Mouse (Mus musculus): Measurements from ENCODE around the gene Gm5416. TPM values are rescaled to one million over a fixed set of nuclear protein-coding genes. Genes with fewer than 3 reads are reported as not detected.
"Not testable (repeated sequence)": the region's sequence is repeated elsewhere in the genome, so short reads cannot be mapped to it uniquely, and the experiment has no call there.

Gm5416 gene
- not detected in 2 replicates for polyA plus RNA-seq (2011; ENCODE audit: insufficient read depth, insufficient read length, low read depth, missing spikeins)

- Histone ChIP-seq H3K4me1 (ENCODE audit: control insufficient read depth, insufficient read depth, low read length) (no peaks in the 10 kb centered on the region), H3K27ac (ENCODE audit: insufficient read depth, low read length) (no peak within 1 kb of the TSS), H3K9ac (ENCODE audit: low read depth, poor library complexity, severe bottlenecking) (no peak within 1 kb of the TSS), H3K27me3 (ENCODE audit: control insufficient read depth, insufficient read depth, low read length, poor library complexity, severe bottlenecking) (no peaks in the 10 kb centered on the region), H3K36me3 (ENCODE audit: control insufficient read depth, insufficient read depth, low read length, poor library complexity, severe bottlenecking) (no peaks in the 10 kb centered on the region), H3K9me3 (replicated peaks; ENCODE audit: control insufficient read depth, insufficient read depth, low read length, poor library complexity, severe bottlenecking) (no peaks in the 10 kb centered on the region), H3K4me3 (ENCODE audit: low read depth, low read length) (no peak within 1 kb of the TSS)
- TF ChIP-seq CTCF (IDR thresholded peaks at IDR 0.05; ENCODE audit: low read depth, low read length), result no peak
- no peak for TF ChIP-seq EP300 (IDR thresholded peaks at IDR 0.05; ENCODE audit: insufficient read depth, low read depth, low read length)
- TF ChIP-seq POLR2A (IDR thresholded peaks at IDR 0.05; ENCODE audit: insufficient read depth, low read length), result no peak
Observed at GRCm38 (mm10) chr16:36209967-36210453, at the start of gene Gm5416. Gene Gm5416, plus strand, starts transcription at chr16:36210403.

- H3K4me1 ChIP-seq (ENCODE audit: control insufficient read depth, insufficient read depth, low read length); H3K27me3 ChIP-seq (ENCODE audit: control insufficient read depth, insufficient read depth, low read length, poor library complexity, severe bottlenecking); H3K9ac ChIP-seq (ENCODE audit: low read depth, poor library complexity, severe bottlenecking); H3K9me3 ChIP-seq (replicated peaks; ENCODE audit: control insufficient read depth, insufficient read depth, low read length, poor library complexity, severe bottlenecking); H3K4me3 ChIP-seq (ENCODE audit: low read depth, low read length); H3K27ac ChIP-seq (ENCODE audit: insufficient read depth, low read length); H3K36me3 ChIP-seq (ENCODE audit: control insufficient read depth, insufficient read depth, low read length, poor library complexity, severe bottlenecking): not testable (repeated sequence)
Observed at GRCm38 (mm10) chr16:36167841-36168240, 42.4 kb upstream of the Gm5416 start.

- Histone ChIP-seq H3K9ac (ENCODE audit: low read depth, poor library complexity, severe bottlenecking) (no peak overlapping the region), H3K4me1 (ENCODE audit: control insufficient read depth, insufficient read depth, low read length) (no peaks in the 10 kb centered on the region), H3K27me3 (ENCODE audit: control insufficient read depth, insufficient read depth, low read length, poor library complexity, severe bottlenecking) (no peaks in the 10 kb centered on the region), H3K36me3 (ENCODE audit: control insufficient read depth, insufficient read depth, low read length, poor library complexity, severe bottlenecking) (no peaks in the 10 kb centered on the region), H3K4me3 (ENCODE audit: low read depth, low read length) (no peak overlapping the region), H3K27ac (ENCODE audit: insufficient read depth, low read length) (no peak overlapping the region), H3K9me3 (replicated peaks; ENCODE audit: control insufficient read depth, insufficient read depth, low read length, poor library complexity, severe bottlenecking) (no peaks in the 10 kb centered on the region; the same call in 1 of the 2 replicates)
- TF ChIP-seq CTCF (IDR thresholded peaks at IDR 0.05; ENCODE audit: low read depth, low read length) (no peak), POLR2A (IDR thresholded peaks at IDR 0.05; ENCODE audit: insufficient read depth, low read length) (no peak), EP300 (IDR thresholded peaks at IDR 0.05; ENCODE audit: insufficient read depth, low read depth, low read length) (no peak)
Observed at GRCm38 (mm10) chr16:36176108-36176507, 34.1 kb upstream of the Gm5416 start.

GRCm38 (mm10) chr16:36179910-36180309 is 30.3 kb upstream of the Gm5416 start:
- Histone ChIP-seq H3K27ac (ENCODE audit: insufficient read depth, low read length) (no peak overlapping the region), H3K9me3 (replicated peaks; ENCODE audit: control insufficient read depth, insufficient read depth, low read length, poor library complexity, severe bottlenecking) (no peaks in the 10 kb centered on the region; the same call in 1 of the 2 replicates), H3K4me3 (ENCODE audit: low read depth, low read length) (no peak overlapping the region), H3K27me3 (ENCODE audit: control insufficient read depth, insufficient read depth, low read length, poor library complexity, severe bottlenecking) (no peaks in the 10 kb centered on the region), H3K9ac (ENCODE audit: low read depth, poor library complexity, severe bottlenecking) (no peak overlapping the region), H3K4me1 (ENCODE audit: control insufficient read depth, insufficient read depth, low read length) (no peaks in the 10 kb centered on the region), H3K36me3 (ENCODE audit: control insufficient read depth, insufficient read depth, low read length, poor library complexity, severe bottlenecking) (no peaks in the 10 kb centered on the region)
- TF ChIP-seq EP300 (IDR thresholded peaks at IDR 0.05; ENCODE audit: insufficient read depth, low read depth, low read length) (no peak), CTCF (IDR thresholded peaks at IDR 0.05; ENCODE audit: low read depth, low read length) (no peak), POLR2A (IDR thresholded peaks at IDR 0.05; ENCODE audit: insufficient read depth, low read length) (no peak)

- H3K9me3 ChIP-seq (replicated peaks; ENCODE audit: control insufficient read depth, insufficient read depth, low read length, poor library complexity, severe bottlenecking); H3K4me1 ChIP-seq (ENCODE audit: control insufficient read depth, insufficient read depth, low read length); H3K27me3 ChIP-seq (ENCODE audit: control insufficient read depth, insufficient read depth, low read length, poor library complexity, severe bottlenecking); H3K9ac ChIP-seq (ENCODE audit: low read depth, poor library complexity, severe bottlenecking); H3K4me3 ChIP-seq (ENCODE audit: low read depth, low read length); H3K36me3 ChIP-seq (ENCODE audit: control insufficient read depth, insufficient read depth, low read length, poor library complexity, severe bottlenecking); H3K27ac ChIP-seq (ENCODE audit: insufficient read depth, low read length): not testable (repeated sequence)
Observed at GRCm38 (mm10) chr16:36183912-36184311, 26.3 kb upstream of the Gm5416 start, which contains the start of gene Gm5483. Gene Gm5483, plus strand, starts transcription at chr16:36184212.

- H3K9ac ChIP-seq (ENCODE audit: low read depth, poor library complexity, severe bottlenecking), result no peak overlapping the region
- no peaks in the 10 kb centered on the region for H3K36me3 ChIP-seq (ENCODE audit: control insufficient read depth, insufficient read depth, low read length, poor library complexity, severe bottlenecking)
- no peaks in the 10 kb centered on the region for H3K27me3 ChIP-seq (ENCODE audit: control insufficient read depth, insufficient read depth, low read length, poor library complexity, severe bottlenecking)
- TF ChIP-seq EP300 (IDR thresholded peaks at IDR 0.05; ENCODE audit: insufficient read depth, low read depth, low read length), result no peak
- TF ChIP-seq CTCF (IDR thresholded peaks at IDR 0.05; ENCODE audit: low read depth, low read length), result no peak
- TF ChIP-seq POLR2A (IDR thresholded peaks at IDR 0.05; ENCODE audit: insufficient read depth, low read length), result no peak
- H3K27ac ChIP-seq (ENCODE audit: insufficient read depth, low read length), result no peak overlapping the region
- no peaks in the 10 kb centered on the region for H3K4me1 ChIP-seq (ENCODE audit: control insufficient read depth, insufficient read depth, low read length)
- H3K9me3 ChIP-seq (replicated peaks; ENCODE audit: control insufficient read depth, insufficient read depth, low read length, poor library complexity, severe bottlenecking), result no peaks in the 10 kb centered on the region
- H3K4me3 ChIP-seq (ENCODE audit: low read depth, low read length), result no peak overlapping the region
Observed at GRCm38 (mm10) chr16:36199226-36199625, 11.0 kb upstream of the Gm5416 start.
